20 mouse cellular contexts compared by ENCODE assay signal in the genomic region with DNA sequence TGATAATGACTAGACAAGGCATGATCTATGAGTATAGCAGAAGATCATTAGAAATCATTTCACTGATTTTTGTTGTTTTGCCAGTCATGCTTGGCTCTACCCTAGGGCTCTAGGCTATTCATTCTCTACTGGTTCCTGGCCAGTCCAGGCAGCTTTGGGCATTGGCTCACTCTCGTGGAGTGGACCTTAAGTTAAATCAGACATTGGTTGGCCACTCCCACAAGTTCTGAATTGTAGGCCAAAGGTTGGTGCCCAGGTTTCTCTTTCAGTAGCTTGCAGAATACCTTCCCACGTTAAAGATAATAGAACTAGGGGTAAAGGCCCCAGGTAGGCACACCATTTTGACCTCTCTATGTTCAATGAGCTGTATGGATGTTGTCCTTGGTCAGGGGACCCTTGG. TPM values are rescaled to one million over a fixed set of nuclear protein-coding genes. Genes with fewer than 3 reads are reported as not detected.
A peak's percentile ranks its signal among the peaks of the same experiment; 100 is the strongest.
DNase-seq lines count a peak whose midpoint lies in the region; ATAC-seq lines count a peak whose summit lies in the region.
"Had no signal": no experiment of that assay in that cellular context is flagged by ENCODE, and none has a peak within 500 bp of the region (broad histone marks: within the 10 kb centered on the region; RNA-seq: fewer than 3 reads in every experiment).

No protein-coding gene starts in this region.

- no peaks in the 10 kb centered on the region for H3K4me1 ChIP-seq in heart, embryonic 10.5 days
- H3K4me1 ChIP-seq in kidney, embryonic 16.5 days (ENCODE audit: insufficient read depth, low read length): peaks cover 12% of the 10 kb centered on the region; the same call in 1 of the 2 replicates

- H3K27me3 ChIP-seq in heart, embryonic 10.5 days (ENCODE audit: insufficient read depth, poor library complexity, severe bottlenecking): 0 out of 2 replicates have a peak, but pooled peaks cover 4% of the 10 kb centered on the region
- H3K27me3 ChIP-seq in kidney, embryonic 16.5 days (ENCODE audit: insufficient read depth, low read length): no peaks in the 10 kb centered on the region
- H3K27me3 ChIP-seq: embryonic facial prominence, embryonic 12.5 days; forebrain, embryonic 12.5 days; heart, embryonic 15.5 days; hindbrain, embryonic 13.5 days; Patski had no signal

- ATAC-seq in kidney, embryonic 16.5 days (ENCODE audit: low FRiP score, low TSS enrichment): no peak
- ATAC-seq: activated CD4-positive, CD25-positive, alpha-beta regulatory T cell, adult 4 months; forebrain, postnatal 0 days; Patski had no signal

- H3K27ac ChIP-seq in heart, embryonic 10.5 days: no peak overlapping the region
- no peak overlapping the region for H3K27ac ChIP-seq in kidney, embryonic 16.5 days (ENCODE audit: low read length)
- H3K27ac ChIP-seq: embryonic facial prominence, embryonic 12.5 days; forebrain, embryonic 12.5 days; heart, embryonic 15.5 days; hindbrain, embryonic 13.5 days had no signal

- no peaks in the 10 kb centered on the region for H3K36me3 ChIP-seq in heart, embryonic 10.5 days
- no peaks in the 10 kb centered on the region for H3K36me3 ChIP-seq in kidney, embryonic 16.5 days (ENCODE audit: insufficient read depth, low read length)
- H3K36me3 ChIP-seq: embryonic facial prominence, embryonic 12.5 days; forebrain, embryonic 12.5 days; heart, embryonic 15.5 days; hindbrain, embryonic 13.5 days had no signal

- H3K9me3 ChIP-seq in heart, embryonic 10.5 days: no peaks in the 10 kb centered on the region
- H3K9me3 ChIP-seq in kidney, embryonic 16.5 days (ENCODE audit: low read length): no peaks in the 10 kb centered on the region
- H3K9me3 ChIP-seq: embryonic facial prominence, embryonic 12.5 days; forebrain, embryonic 12.5 days; heart, embryonic 15.5 days; hindbrain, embryonic 13.5 days had no signal

- no peak overlapping the region for H3K9ac ChIP-seq in kidney, embryonic 16.5 days (replicated peaks; ENCODE audit: low read length)
- H3K9ac ChIP-seq: embryonic facial prominence, embryonic 12.5 days; forebrain, embryonic 12.5 days; forebrain, postnatal 0 days; heart, embryonic 15.5 days; hindbrain, embryonic 13.5 days had no signal

- DNase-seq in heart, embryonic 10.5 days (ENCODE audit: low spot score): peak; percentile 54
- DNase-seq in heart, adult 8-10 months (ENCODE audit: low spot score): no peak
- DNase-seq in kidney, adult 8-10 months: peak; percentile 73 to 79
- DNase-seq in kidney, postnatal 14 days: peak; percentile 26
- DNase-seq in kidney, postnatal 36 days: peak; percentile 68 to 76
- DNase-seq: adrenal gland, postnatal 14 days; cerebellum, adult 11-12 months; cerebellum, adult 9-10 months; cerebellum, postnatal 25 days; forebrain, postnatal 0 days; gastrocnemius, postnatal 14 days; heart, postnatal 14 days had no signal

- WGBS in heart, embryonic 10.5 days: 69% methylated on average over 2 of the region's 2 CpGs
- WGBS in kidney, embryonic 16.5 days: 76% methylated on average over 2 of the region's 2 CpGs

- H3K4me3 ChIP-seq in heart, embryonic 10.5 days: no peak overlapping the region
- H3K4me3 ChIP-seq in kidney, embryonic 16.5 days (ENCODE audit: low read length): no peak overlapping the region
- H3K4me3 ChIP-seq: embryonic facial prominence, embryonic 12.5 days; forebrain, embryonic 12.5 days; heart, embryonic 15.5 days; hindbrain, embryonic 13.5 days had no signal

- no peak overlapping the region for H3K4me2 ChIP-seq in kidney, embryonic 16.5 days (replicated peaks; ENCODE audit: low read depth, low read length)
- H3K4me2 ChIP-seq: embryonic facial prominence, embryonic 12.5 days; forebrain, embryonic 12.5 days; heart, embryonic 11.5 days; heart, embryonic 15.5 days; hindbrain, embryonic 13.5 days had no signal

RNA-seq across cellular contexts. Expression of gene Mex3b, which starts 6.5 kb away (rescaled TPM):
- polyA plus RNA-seq in heart, embryonic 10.5 days (2016; fragmentation: Nextera tagmentation; extraction: Ambion mirVana): 7.3 and 14.8 TPM in 2 replicates
- total RNA-seq in heart, adult 8-10 months (2022): 1 to 10 TPM; 1.1 to 1.3 (median 1.3) TPM
- 9.9 and 10.5 TPM in 2 replicates for polyA plus RNA-seq in kidney, embryonic 16.5 days (2015; fragmentation: Nextera tagmentation; extraction: Ambion mirVana)
